Mouse (Mus musculus) thymus, adult 2 months (tissue): ENCODE measurements around the gene Dyrk1a. TPM values are rescaled to one million over a fixed set of nuclear protein-coding genes. Genes with fewer than 3 reads are reported as not detected.

Source experiments
- DNase-seq: peaks from one replicate; pipeline ENCODE4 v3.0.0; 2021
- H3K27ac ChIP-seq: fragments of 200-500 bp; 2 replicates; pipeline ENCODE4 v1.5.1; 2012; ENCODE audit warnings: low read length, control low read depth; ENCODE audit not compliant: control insufficient read depth, insufficient read depth
- H3K27me3 ChIP-seq: fragments of 200-500 bp; 2 replicates; pipeline ENCODE4 v1.6.1; 2012; ENCODE audit warnings: mild to moderate bottlenecking, low read length, moderate library complexity, mixed read lengths; ENCODE audit not compliant: control insufficient read depth, insufficient read depth
- H3K36me3 ChIP-seq: fragments of 200-500 bp; 2 replicates; pipeline ENCODE4 v1.6.1; 2012; ENCODE audit warnings: mild to moderate bottlenecking, low read length, moderate library complexity; ENCODE audit not compliant: control insufficient read depth, insufficient read depth
- H3K4me1 ChIP-seq: fragments of 200-500 bp; replicated peaks from 2 replicates; pipeline ENCODE4 v1.6.1; 2012; ENCODE audit warnings: low read length; ENCODE audit not compliant: control insufficient read depth, insufficient read depth
- H3K4me3 ChIP-seq: fragments of 200-500 bp; 2 replicates; pipeline ENCODE4 v1.5.1; 2012; ENCODE audit warnings: mild to moderate bottlenecking, low read length, control low read depth, moderate library complexity; ENCODE audit not compliant: control insufficient read depth, insufficient read depth
- CTCF ChIP-seq: fragments of 200-500 bp; IDR thresholded peaks from 2 replicates; pipeline ENCODE4 v1.5.1; 2012; ENCODE audit warnings: mild to moderate bottlenecking, control low read depth, low read length, moderate library complexity, borderline replicate concordance; ENCODE audit not compliant: control insufficient read depth, poor library complexity, insufficient read depth; ENCODE audit errors: extremely low read depth
- POLR2A ChIP-seq: fragments of 200-500 bp; IDR thresholded peaks from 2 replicates; pipeline ENCODE4 v1.6.1; 2012; ENCODE audit warnings: mild to moderate bottlenecking, low read length, control low read depth, moderate library complexity; ENCODE audit not compliant: control insufficient read depth, poor library complexity, insufficient read depth; ENCODE audit errors: extremely low read depth
- WGBS: fragments of 180-500 bp; shearing (Covaris S2); methylation state at CpG from one replicate; pipeline ENCODE4 v1.1.7; 2018; 5-methylcytosine and 5-hydroxymethylcytosine counted together
- polyA plus RNA-seq: library from polyadenylated mRNA; depleted of rRNA; stranded (reverse); fragments of >200 nt; gene quantifications from 2 replicates; pipeline ENCODE4 v1.2.3, GENCODE M21; 2012; rRNA removed

Dyrk1a gene
- polyA plus RNA-seq, 1 experiment, result 78.4 TPM

GRCm38 (mm10) chr16:94731027-94731426 is 161.2 kb downstream of the Dyrk1a start:
- H3K27ac ChIP-seq, result no peak overlapping the region
- TF ChIP-seq CTCF (no peak), POLR2A (no peak)
- H3K36me3 ChIP-seq, result no peaks in the 10 kb centered on the region
- no peaks in the 10 kb centered on the region for H3K27me3 ChIP-seq
- 81% methylated on average over 12 of the region's 12 CpGs for WGBS
- DNase-seq, result no peak
- no peaks in the 10 kb centered on the region for H3K4me1 ChIP-seq
- H3K4me3 ChIP-seq, result no peak overlapping the region

GRCm38 (mm10) chr16:94735472-94735871 is 165.7 kb downstream of the Dyrk1a start:
- Histone ChIP-seq H3K36me3 (no peaks in the 10 kb centered on the region), H3K4me3 (no peak overlapping the region), H3K4me1 (no peaks in the 10 kb centered on the region), H3K27ac (no peak overlapping the region), H3K27me3 (no peaks in the 10 kb centered on the region)
- 76% methylated on average over 3 of the region's 3 CpGs for WGBS
- TF ChIP-seq CTCF (no peak), POLR2A (no peak)
- no peak for DNase-seq

GRCm38 (mm10) chr16:94736462-94737358 is 166.9 kb downstream of the Dyrk1a start:
- DNase-seq, result no peak
- WGBS, result 86% methylated on average over 8 of the region's 8 CpGs

GRCm38 (mm10) chr16:94737359-94737687 is 167.5 kb downstream of the Dyrk1a start:
- TF ChIP-seq CTCF (no peak), POLR2A (no peak)
- no peak overlapping the region for H3K4me3 ChIP-seq
- WGBS, result 80% methylated on average over 1 of the region's 1 CpGs
- H3K36me3 ChIP-seq, result no peaks in the 10 kb centered on the region
- H3K27ac ChIP-seq, result no peak overlapping the region
- no peak for DNase-seq
- no peaks in the 10 kb centered on the region for H3K27me3 ChIP-seq
- no peaks in the 10 kb centered on the region for H3K4me1 ChIP-seq

More at GRCm38 (mm10) chr16:94736462-94737358, 166.9 kb downstream of the Dyrk1a start:
- Histone ChIP-seq H3K36me3 (no peaks in the 10 kb centered on the region), H3K4me1 (no peaks in the 10 kb centered on the region), H3K27ac (no peak overlapping the region), H3K4me3 (no peak overlapping the region), H3K27me3 (no peaks in the 10 kb centered on the region)
- TF ChIP-seq POLR2A (no peak), CTCF (no peak)

GRCm38 (mm10) chr16:94743853-94744501 is 174.2 kb downstream of the Dyrk1a start:
- H3K4me1 ChIP-seq, result peaks cover 6% of the 10 kb centered on the region; the same call in 1 of the 2 replicates
- no peaks in the 10 kb centered on the region for H3K27me3 ChIP-seq
- no peak overlapping the region for H3K4me3 ChIP-seq
- no peak for TF ChIP-seq CTCF
- no peak for TF ChIP-seq POLR2A
- no peak overlapping the region for H3K27ac ChIP-seq
- 13% methylated on average over 11 of the region's 11 CpGs for WGBS
- no peak for DNase-seq
- no peaks in the 10 kb centered on the region for H3K36me3 ChIP-seq

GRCm38 (mm10) chr16:94745016-94745415 is 175.2 kb downstream of the Dyrk1a start:
- H3K27me3 ChIP-seq, result no peaks in the 10 kb centered on the region
- DNase-seq, result no peak

More at GRCm38 (mm10) chr16:94745016-94745415, 175.2 kb downstream of the Dyrk1a start:
- no peaks in the 10 kb centered on the region for H3K36me3 ChIP-seq
- no peak overlapping the region for H3K4me3 ChIP-seq
- no peak overlapping the region for H3K27ac ChIP-seq
- TF ChIP-seq POLR2A (no peak), CTCF (no peak)
- WGBS, result 94% methylated on average over 9 of the region's 9 CpGs
- H3K4me1 ChIP-seq, result peaks cover 6% of the 10 kb centered on the region; the same call in 1 of the 2 replicates

Other genes with a start within 250 kb of the Dyrk1a start
- gene Ripply3, start 241.6 kb upstream of the Dyrk1a start, polyA plus RNA-seq, result 1.3 and 1.6 TPM in 2 replicates
- gene Ttc3, start 199.4 kb upstream of the Dyrk1a start, polyA plus RNA-seq, result 63.6 and 72.1 TPM in 2 replicates
- gene Pigp, start 198.2 kb upstream of the Dyrk1a start, polyA plus RNA-seq, result 17.6 and 23.2 TPM in 2 replicates
- 40.2 and 44.9 TPM in 2 replicates for gene Vps26c, start 43.2 kb upstream of the Dyrk1a start, polyA plus RNA-seq